Comparison of ENCODE assay signal across 8 mouse cellular contexts in the genomic region with DNA sequence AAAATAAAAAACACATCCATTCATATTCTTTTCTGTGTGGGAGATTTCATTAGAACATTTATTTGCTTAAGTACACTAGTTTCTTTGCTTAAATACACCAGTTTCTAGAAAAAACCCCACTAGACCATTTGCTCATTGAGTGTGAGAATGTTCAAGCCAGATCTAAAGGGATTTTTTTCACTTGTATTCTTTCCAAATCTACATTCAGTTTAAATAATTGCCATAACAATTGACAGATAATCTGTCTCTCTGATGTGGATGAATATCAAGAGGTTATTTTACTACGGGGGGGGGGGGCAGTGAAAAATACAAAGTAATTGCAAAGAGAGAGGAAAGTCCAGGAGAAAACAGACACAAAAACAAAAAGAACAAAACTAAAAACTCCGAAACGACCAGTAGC. TPM values are rescaled to one million over a fixed set of nuclear protein-coding genes. Genes with fewer than 3 reads are reported as not detected.
DNase-seq lines count a peak whose midpoint lies in the region; ATAC-seq and TF ChIP-seq lines count a peak whose summit lies in the region.

No protein-coding gene starts in this region.

- H3K36me3 ChIP-seq in lung, postnatal 0 days (ENCODE audit: insufficient read depth, low read length), result no peaks in the 10 kb centered on the region
- H3K36me3 ChIP-seq in embryonic facial prominence, embryonic 15.5 days, result no peaks in the 10 kb centered on the region
- peaks cover 17% of the 10 kb centered on the region; the same call in 1 of the 2 replicates for H3K36me3 ChIP-seq in limb, embryonic 10.5 days

- ATAC-seq in lung, postnatal 0 days, result no peak
- no peak for ATAC-seq in embryonic facial prominence, embryonic 15.5 days (ENCODE audit: insufficient number of reproducible peaks, low FRiP score, low TSS enrichment, low read depth)
- no peak for ATAC-seq in CD4-positive, CD25-positive, alpha-beta regulatory T cell, adult 4 months

- H3K27ac ChIP-seq in lung, postnatal 0 days (ENCODE audit: low read length), result peak overlapping the region; percentile 100
- peak overlapping the region; percentile 100 for H3K27ac ChIP-seq in embryonic facial prominence, embryonic 15.5 days (replicated peaks)
- H3K27ac ChIP-seq in limb, embryonic 10.5 days, result peak overlapping the region; percentile 100
- peak overlapping the region; percentile 84; the same call in 1 of the 2 replicates for H3K27ac ChIP-seq in olfactory bulb, adult 2 months (ENCODE audit: insufficient read depth, low read depth, low read length)

- no peak for DNase-seq in lung, postnatal 0 days (ENCODE audit: low spot score)
- DNase-seq in lung, postnatal 36 days, result no peak
- no peak for DNase-seq in limb, embryonic 10.5 days (ENCODE audit: low spot score)
- DNase-seq in gastrocnemius, adult 18-20 months (ENCODE audit: low spot score), result no peak
- DNase-seq in urinary bladder, postnatal 14 days (ENCODE audit: low spot score), result no peak

- peak overlapping the region; percentile 99 for H3K9ac ChIP-seq in lung, postnatal 0 days (replicated peaks; ENCODE audit: low read depth)
- H3K9ac ChIP-seq in embryonic facial prominence, embryonic 15.5 days, result peak overlapping the region; percentile 95

- 1% methylated on average over 3 of the region's 3 CpGs for WGBS in lung, postnatal 0 days
- 3% methylated on average over 3 of the region's 3 CpGs for WGBS in embryonic facial prominence, embryonic 15.5 days
- 1% methylated on average over 3 of the region's 3 CpGs for WGBS in limb, embryonic 10.5 days
- under 1% methylated on average over 3 of the region's 3 CpGs for WGBS in olfactory bulb, adult 2 months

- TF ChIP-seq POLR2A in olfactory bulb, adult 2 months (IDR thresholded peaks at IDR 0.05; ENCODE audit: insufficient read depth, low read depth, low read length), result no peak

- H3K4me2 ChIP-seq in lung, postnatal 0 days (replicated peaks; ENCODE audit: low read depth, low read length), result peak overlapping the region; percentile 78
- peak overlapping the region; percentile 74 for H3K4me2 ChIP-seq in embryonic facial prominence, embryonic 15.5 days (replicated peaks)

- no peaks in the 10 kb centered on the region for H3K27me3 ChIP-seq in lung, postnatal 0 days (replicated peaks; ENCODE audit: insufficient read depth, low read length)
- H3K27me3 ChIP-seq in embryonic facial prominence, embryonic 15.5 days, result no peaks in the 10 kb centered on the region
- no peaks in the 10 kb centered on the region for H3K27me3 ChIP-seq in limb, embryonic 10.5 days (ENCODE audit: low read depth, poor library complexity, severe bottlenecking)

- TF ChIP-seq CTCF in lung, postnatal 0 days (IDR thresholded peaks at IDR 0.05), result no peak
- TF ChIP-seq CTCF in olfactory bulb, adult 2 months (IDR thresholded peaks at IDR 0.05; ENCODE audit: insufficient read depth, low read depth, low read length), result no peak

- no peaks in the 10 kb centered on the region for H3K9me3 ChIP-seq in lung, postnatal 0 days (ENCODE audit: low read length)
- no peaks in the 10 kb centered on the region for H3K9me3 ChIP-seq in embryonic facial prominence, embryonic 15.5 days (replicated peaks)
- no peaks in the 10 kb centered on the region for H3K9me3 ChIP-seq in limb, embryonic 10.5 days (replicated peaks)

- peak overlapping the region; percentile 99 for H3K4me3 ChIP-seq in lung, postnatal 0 days (ENCODE audit: low read depth, low read length)
- peak overlapping the region; percentile 88 for H3K4me3 ChIP-seq in embryonic facial prominence, embryonic 15.5 days (replicated peaks)
- H3K4me3 ChIP-seq in limb, embryonic 10.5 days, result peak overlapping the region; percentile 95
- no peak overlapping the region for H3K4me3 ChIP-seq in olfactory bulb, adult 2 months (ENCODE audit: insufficient read depth, low read depth, low read length)

- TF ChIP-seq EP300 in lung, postnatal 0 days (IDR thresholded peaks at IDR 0.05), result no peak

- H3K4me1 ChIP-seq in lung, postnatal 0 days (ENCODE audit: insufficient read depth, low read depth, low read length), result no peaks in the 10 kb centered on the region
- peaks cover 7% of the 10 kb centered on the region for H3K4me1 ChIP-seq in embryonic facial prominence, embryonic 15.5 days
- peaks cover 4% of the 10 kb centered on the region for H3K4me1 ChIP-seq in limb, embryonic 10.5 days
- H3K4me1 ChIP-seq in olfactory bulb, adult 2 months (ENCODE audit: control insufficient read depth, insufficient read depth, low read length), result no peaks in the 10 kb centered on the region

RNA-seq across cellular contexts. Expression of gene N4bp2, which starts 0.6 kb away (rescaled TPM):
- 7.0 and 7.5 TPM in 2 replicates for polyA plus RNA-seq in lung, postnatal 0 days (2015; fragmentation: Nextera tagmentation; extraction: Ambion mirVana)
- polyA plus RNA-seq in embryonic facial prominence, embryonic 15.5 days (2015; fragmentation: Nextera tagmentation; extraction: Ambion mirVana), result 22.0 and 23.5 TPM in 2 replicates
- 33.3 and 39.8 TPM in 2 replicates for polyA plus RNA-seq in limb, embryonic 10.5 days (2016; fragmentation: Nextera tagmentation; extraction: Ambion mirVana)
- polyA plus RNA-seq in olfactory bulb, adult 2 months (2012; ENCODE audit: insufficient read depth, insufficient read length, low replicate concordance, missing spikeins), result not detected in 2 replicates
- 10 to 100 TPM; 11.7 to 13.3 TPM for polyA plus RNA-seq in CD4-positive, CD25-positive, alpha-beta regulatory T cell, adult 4 months (2017; shearing (Covaris generic))
- total RNA-seq in gastrocnemius, adult 18-20 months (2021), result 1 to 10 TPM; 3.9 to 4.2 TPM
